Mouse (Mus musculus) kidney, adult 2 months (tissue): Measurements from ENCODE around the gene C1qtnf4. TPM values are rescaled to one million over a fixed set of nuclear protein-coding genes. Genes with fewer than 3 reads are reported as not detected.

Source experiments
- DNase-seq: peaks from one replicate; pipeline ENCODE4 v3.0.0; 2021
- H3K27ac ChIP-seq: fragments of 200-500 bp; 2 replicates; pipeline ENCODE4 v1.5.1; 2012; ENCODE audit warnings: low read depth, low read length, control low read depth, inconsistent platforms; ENCODE audit not compliant: insufficient read depth
- H3K27me3 ChIP-seq: fragments of 200-500 bp; replicated peaks from 2 replicates; pipeline ENCODE4 v1.6.1; 2012; ENCODE audit warnings: mild to moderate bottlenecking, moderate library complexity, low read length, inconsistent platforms; ENCODE audit not compliant: control insufficient read depth, insufficient read depth
- H3K36me3 ChIP-seq: fragments of 200-500 bp; 2 replicates; pipeline ENCODE4 v1.6.1; 2012; ENCODE audit warnings: mild to moderate bottlenecking, moderate library complexity, low read length, inconsistent platforms; ENCODE audit not compliant: control insufficient read depth, insufficient read depth
- H3K4me1 ChIP-seq: fragments of 200-500 bp; 2 replicates; pipeline ENCODE4 v1.6.1; 2011; ENCODE audit warnings: low read length; ENCODE audit not compliant: control insufficient read depth, insufficient read depth
- H3K4me3 ChIP-seq: fragments of 200-500 bp; 2 replicates; pipeline ENCODE4 v1.5.1; 2011; ENCODE audit warnings: mild to moderate bottlenecking, low read depth, low read length, control low read depth; ENCODE audit not compliant: insufficient read depth
- CTCF ChIP-seq: fragments of 200-500 bp; conservative IDR thresholded peaks from 2 replicates; pipeline ENCODE4 v1.5.1; 2011; ENCODE audit warnings: low read depth, mild to moderate bottlenecking, control low read depth, low read length, moderate library complexity, mixed read lengths; ENCODE audit not compliant: insufficient read depth, insufficient read length
- POLR2A ChIP-seq: fragments of 200-500 bp; IDR thresholded peaks from one replicate; pipeline ENCODE4 v1.6.1; 2011; ENCODE audit warnings: low read depth, low read length, control low read depth
- WGBS: fragments of 180-500 bp; shearing (Covaris S2); methylation state at CpG from one replicate; pipeline ENCODE4 v1.1.7; 2018; 5-methylcytosine and 5-hydroxymethylcytosine counted together
- polyA plus RNA-seq: library from polyadenylated mRNA; depleted of rRNA; stranded (reverse); fragments of >200 nt; gene quantifications from 2 replicates; pipeline ENCODE4 v1.2.3, GENCODE M21; 2012

The C1qtnf4 gene
- polyA plus RNA-seq, 1 experiment, result 11.1 TPM

GRCm38 (mm10) chr2:90916560-90917232 is 31.0 kb downstream of the C1qtnf4 start:
- peak overlapping the region; percentile 96 for H3K27ac ChIP-seq
- H3K4me1 ChIP-seq, result peaks cover 20% of the 10 kb centered on the region
- WGBS, result 11% methylated on average over 7 of the region's 7 CpGs
- no peak for DNase-seq
- no peaks in the 10 kb centered on the region for H3K27me3 ChIP-seq
- no peak for TF ChIP-seq CTCF
- TF ChIP-seq POLR2A, result no peak
- H3K4me3 ChIP-seq, result peak overlapping the region; percentile 93
- H3K36me3 ChIP-seq, result no peaks in the 10 kb centered on the region; the same call in 1 of the 2 replicates

GRCm38 (mm10) chr2:90917233-90917998 is 31.8 kb downstream of the C1qtnf4 start:
- Histone ChIP-seq H3K36me3 (no peaks in the 10 kb centered on the region; the same call in 1 of the 2 replicates), H3K4me3 (peak overlapping the region; percentile 93), H3K4me1 (peaks cover 20% of the 10 kb centered on the region), H3K27ac (peak overlapping the region; percentile 96), H3K27me3 (no peaks in the 10 kb centered on the region)
- DNase-seq, result peak; percentile 77
- TF ChIP-seq CTCF, result no peak
- no peak for TF ChIP-seq POLR2A
- WGBS, result under 1% methylated on average over 73 of the region's 73 CpGs

- TF ChIP-seq CTCF (no peak), POLR2A (no peak)
- Histone ChIP-seq H3K36me3 (no peaks in the 10 kb centered on the region), H3K4me3 (peak overlapping the region; percentile 93), H3K27ac (peak overlapping the region; percentile 96), H3K4me1 (peaks cover 20% of the 10 kb centered on the region), H3K27me3 (no peaks in the 10 kb centered on the region)
- WGBS, result 5% methylated on average over 16 of the region's 16 CpGs
- DNase-seq, result peak; percentile 93
Observed at GRCm38 (mm10) chr2:90917999-90918698, 32.5 kb downstream of the C1qtnf4 start.

GRCm38 (mm10) chr2:90921178-90921577 is 35.5 kb downstream of the C1qtnf4 start:
- DNase-seq, result no peak
- 84% methylated on average over 1 of the region's 1 CpGs for WGBS
- TF ChIP-seq POLR2A (no peak), CTCF (no peak)
- H3K27ac ChIP-seq, result no peak overlapping the region
- H3K4me1 ChIP-seq, result peaks cover 12% of the 10 kb centered on the region
- H3K27me3 ChIP-seq, result no peaks in the 10 kb centered on the region
- H3K4me3 ChIP-seq, result no peak overlapping the region
- no peaks in the 10 kb centered on the region for H3K36me3 ChIP-seq

GRCm38 (mm10) chr2:90922636-90923035 is 37.0 kb downstream of the C1qtnf4 start:
- peaks cover 7% of the 10 kb centered on the region; the same call in 1 of the 2 replicates for H3K4me1 ChIP-seq
- no peak overlapping the region for H3K27ac ChIP-seq
- no peaks in the 10 kb centered on the region for H3K27me3 ChIP-seq
- no peak for TF ChIP-seq POLR2A
- no peak for TF ChIP-seq CTCF
- no peak overlapping the region for H3K4me3 ChIP-seq
- no peaks in the 10 kb centered on the region for H3K36me3 ChIP-seq
- whole genome bisulfite sequencing, result 94% methylated on average over 2 of the region's 2 CpGs
- no peak for DNase-seq

GRCm38 (mm10) chr2:90928566-90928965 is 42.9 kb downstream of the C1qtnf4 start:
- Histone ChIP-seq H3K4me1 (no peaks in the 10 kb centered on the region), H3K36me3 (no peaks in the 10 kb centered on the region), H3K27me3 (no peaks in the 10 kb centered on the region), H3K4me3 (no peak overlapping the region), H3K27ac (no peak overlapping the region)
- no peak for TF ChIP-seq POLR2A
- no peak for TF ChIP-seq CTCF
- WGBS, result 90% methylated on average over 13 of the region's 13 CpGs
- no peak for DNase-seq
